Mouse (Mus musculus) spleen, adult 2 months (tissue): ENCODE data around the gene Usp35.

Experiments
- CTCF ChIP-seq: fragments of 200-500 bp; IDR thresholded peaks from 2 replicates; pipeline ENCODE4 v1.5.1; 2011; ENCODE audit warnings: mild to moderate bottlenecking, inconsistent platforms; ENCODE audit not compliant: insufficient read depth, insufficient read length, insufficient replicate concordance; ENCODE audit errors: extremely low read depth
- POLR2A ChIP-seq: fragments of 200-500 bp; IDR thresholded peaks from 2 replicates; pipeline ENCODE4 v1.6.1; 2011; ENCODE audit warnings: low read depth, low read length, inconsistent platforms

DNA sequence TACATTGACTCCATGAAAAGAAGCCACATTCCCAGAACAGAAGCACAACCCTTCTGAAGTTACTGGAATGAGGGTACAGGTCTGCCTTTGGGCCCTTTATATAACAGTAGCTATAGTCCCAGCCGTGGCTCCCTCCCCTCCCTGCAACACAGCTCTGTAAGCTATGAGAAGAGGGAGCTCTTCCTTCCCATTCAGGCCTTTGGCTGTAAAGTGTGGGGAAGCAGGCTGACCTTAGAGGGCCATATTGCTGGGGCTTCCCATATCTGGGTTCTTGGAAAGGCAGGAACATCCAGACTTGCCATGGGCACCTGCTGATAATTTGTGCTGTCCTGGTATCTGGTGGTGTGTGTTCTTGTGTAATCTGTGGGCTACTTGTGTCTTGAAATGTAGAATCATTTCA lies 24.3 kb downstream of the Usp35 start:
- TF ChIP-seq CTCF (no peak), POLR2A (no peak)
